Mouse (Mus musculus) liver, postnatal 0 days (tissue): ENCODE measurements around the gene Tmem109.

Experiments
- CTCF ChIP-seq: sonication (generic); IDR thresholded peaks from 2 replicates; pipeline ENCODE4 v1.5.1; 2016; ENCODE audit warnings: antibody characterized with exemption, low read depth
- EP300 ChIP-seq: IDR thresholded peaks from 2 replicates; pipeline ENCODE4 v1.6.1; 2016; ENCODE audit warnings: antibody characterized with exemption, low read depth, mild to moderate bottlenecking

DNA sequence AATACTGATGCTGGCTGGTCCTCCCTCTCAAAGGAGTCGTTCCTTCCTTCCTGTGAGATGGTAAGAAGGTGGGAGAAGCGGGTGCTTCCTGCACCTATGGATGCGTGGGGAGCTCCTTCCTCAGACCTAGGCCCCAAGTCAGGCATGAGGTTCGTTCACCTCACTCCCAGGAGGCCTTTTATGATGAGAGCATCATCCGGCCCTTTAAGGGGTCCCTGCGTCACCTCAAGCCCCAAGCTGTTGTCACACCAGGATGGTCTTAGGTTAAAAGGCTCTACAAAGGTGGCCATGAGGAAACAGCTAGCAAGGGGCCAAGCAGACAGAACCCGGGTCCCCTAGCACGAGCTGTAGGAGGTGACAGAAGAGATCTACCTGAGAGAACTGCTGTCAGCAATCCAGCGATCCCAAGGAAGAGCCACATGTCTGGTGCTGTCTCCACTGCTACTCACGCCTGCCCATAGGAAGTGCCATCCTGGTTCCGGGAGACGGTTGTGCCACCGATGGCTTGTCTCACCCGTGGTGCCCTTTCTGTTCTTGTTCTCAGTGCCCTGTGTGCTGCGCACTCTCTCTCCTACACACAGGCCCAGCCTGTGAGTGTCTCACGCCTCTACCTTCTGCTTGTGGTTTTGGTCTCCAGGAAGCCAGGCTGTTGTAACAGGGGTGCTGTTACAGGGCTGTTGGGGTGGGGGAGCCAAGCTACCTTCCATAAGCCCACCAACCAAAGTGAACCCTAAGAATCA is 52.2 kb downstream of the Tmem109 start, which contains the start of gene Cd6:
- no peak for TF ChIP-seq CTCF
- TF ChIP-seq EP300 = no peak
